Mouse (Mus musculus): ENCODE measurements at regions not wholly inside any gene's neighbourhood (a gene's known extent, or its start where the extent isn't known, plus 50 kb on each side); places are given as distances from the start of the nearest gene placed in this dataset.

- Histone ChIP-seq H3K4me1 (replicated peaks; ENCODE audit: control insufficient read depth, insufficient read depth, low read length) (no peaks in the 10 kb centered on the region), H3K4me2 (replicated peaks; ENCODE audit: low read depth) (no peak overlapping the region), H3K4me3 (ENCODE audit: low read depth, low read length) (no peak overlapping the region), H3K27me3 (replicated peaks; ENCODE audit: control insufficient read depth, insufficient read depth, low read length) (no peaks in the 10 kb centered on the region), H3K9me3 (ENCODE audit: control insufficient read depth) (no peaks in the 10 kb centered on the region), H3K36me3 (ENCODE audit: control insufficient read depth, insufficient read depth) (no peaks in the 10 kb centered on the region), H3K9ac (ENCODE audit: low read depth, low read length) (no peak overlapping the region), H3K27ac (ENCODE audit: low read depth, low read length) (no peak overlapping the region)
- no peak for TF ChIP-seq CTCF (IDR thresholded peaks at IDR 0.05; ENCODE audit: low read depth)
- WGBS, result 30% methylated on average over 6 of the region's 6 CpGs
- ATAC-seq, result no peak
Observed at GRCm38 (mm10) chr19:60286810-60287396, 60.4 kb upstream of the Fam204a start.

GRCm38 (mm10) chr19:60284901-60285300 is 58.4 kb upstream of the Fam204a start:
- H3K4me3 ChIP-seq (ENCODE audit: low read depth, low read length), result no peak overlapping the region
- H3K27ac ChIP-seq (ENCODE audit: low read depth, low read length), result no peak overlapping the region
- H3K9me3 ChIP-seq (ENCODE audit: control insufficient read depth), result no peaks in the 10 kb centered on the region
- TF ChIP-seq CTCF (IDR thresholded peaks at IDR 0.05; ENCODE audit: low read depth), result no peak
- no peak overlapping the region for H3K9ac ChIP-seq (ENCODE audit: low read depth, low read length)
- no peak overlapping the region for H3K4me2 ChIP-seq (replicated peaks; ENCODE audit: low read depth)
- no peaks in the 10 kb centered on the region for H3K27me3 ChIP-seq (replicated peaks; ENCODE audit: control insufficient read depth, insufficient read depth, low read length)
- 66% methylated on average over 4 of the region's 4 CpGs for WGBS
- no peaks in the 10 kb centered on the region for H3K36me3 ChIP-seq (ENCODE audit: control insufficient read depth, insufficient read depth)
- ATAC-seq, result no peak
- no peaks in the 10 kb centered on the region for H3K4me1 ChIP-seq (replicated peaks; ENCODE audit: control insufficient read depth, insufficient read depth, low read length)

Measured in intestine, postnatal 0 days (tissue).